Mouse (Mus musculus): ENCODE measurements at regions not wholly inside any gene's neighbourhood (a gene's known extent, or its start where the extent isn't known, plus 50 kb on each side); places are given as distances from the start of the nearest gene placed in this dataset.

GRCm38 (mm10) chrX:99216633-99217459 is 80.9 kb downstream of the Efnb1 start:
- DNase-seq (ENCODE audit: extremely low read depth, low read depth) = no peak

GRCm38 (mm10) chrX:99215931-99216330 is 80.0 kb downstream of the Efnb1 start:
- DNase-seq (ENCODE audit: extremely low read depth, low read depth) = no peak

GRCm38 (mm10) chrX:99215111-99215510 is 79.2 kb downstream of the Efnb1 start:
- no peak for DNase-seq (ENCODE audit: extremely low read depth, low read depth)

- no peak for DNase-seq (ENCODE audit: extremely low read depth, low read depth)
These were observed 77.7 kb downstream of the Efnb1 start for GRCm38 (mm10) chrX:99213565-99214153.

GRCm38 (mm10) chrX:99204077-99204476 is 68.1 kb downstream of the Efnb1 start:
- DNase-seq (ENCODE audit: extremely low read depth, low read depth) = no peak

- DNase-seq (ENCODE audit: extremely low read depth, low read depth) = no peak
These were observed 65.2 kb downstream of the Efnb1 start for GRCm38 (mm10) chrX:99201081-99201480.

- DNase-seq (ENCODE audit: extremely low read depth, low read depth) = no peak
These were observed 63.7 kb downstream of the Efnb1 start for GRCm38 (mm10) chrX:99199669-99200068.

GRCm38 (mm10) chrX:99198961-99199631 is 63.2 kb downstream of the Efnb1 start:
- DNase-seq (ENCODE audit: extremely low read depth, low read depth) = peak; percentile 88

Data from MEL-GATA-1-ER (cell line).